11 mouse cellular contexts compared by ENCODE assay signal in the genomic region with DNA sequence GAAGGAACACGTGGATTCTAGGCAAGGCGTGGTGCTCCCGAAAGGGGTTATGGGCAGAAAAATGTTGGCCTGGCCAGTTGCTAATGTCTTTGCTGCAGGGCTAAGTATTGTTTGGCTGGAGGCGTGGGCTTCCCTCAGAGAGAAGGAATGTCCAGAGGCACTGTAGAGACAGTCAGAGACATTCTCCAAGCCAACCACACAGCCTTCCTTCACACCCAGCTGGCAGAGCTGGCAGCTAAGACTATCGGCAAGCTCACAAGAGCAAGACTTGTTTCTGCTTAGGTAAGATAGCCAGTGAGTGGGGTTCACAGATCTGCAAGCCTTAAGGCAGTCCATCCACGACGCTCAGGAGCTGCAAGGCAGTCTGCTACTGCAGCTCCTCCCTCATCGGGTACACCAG. TPM values are rescaled to one million over a fixed set of nuclear protein-coding genes. Genes with fewer than 3 reads are reported as not detected.
DNase-seq lines count a peak whose midpoint lies in the region; ATAC-seq and TF ChIP-seq lines count a peak whose summit lies in the region.
"Had no signal": no experiment of that assay in that cellular context is flagged by ENCODE, and none has a peak within 500 bp of the region (broad histone marks: within the 10 kb centered on the region; RNA-seq: fewer than 3 reads in every experiment).

No protein-coding gene starts in this region.

- peaks cover 31% of the 10 kb centered on the region; the same call in 1 of the 2 replicates for H3K36me3 ChIP-seq in heart, embryonic 10.5 days
- H3K36me3 ChIP-seq in stomach, embryonic 14.5 days (ENCODE audit: control insufficient read depth, insufficient read depth, low read length): peaks cover 6% of the 10 kb centered on the region; the same call in 1 of the 2 replicates
- no peaks in the 10 kb centered on the region for H3K36me3 ChIP-seq in stomach, postnatal 0 days (ENCODE audit: control insufficient read depth, insufficient read depth, low read length)
- H3K36me3 ChIP-seq in midbrain, embryonic 11.5 days (ENCODE audit: control insufficient read depth, insufficient read depth, low read length): no peaks in the 10 kb centered on the region

- no peaks in the 10 kb centered on the region for H3K9me3 ChIP-seq in heart, embryonic 10.5 days
- H3K9me3 ChIP-seq in stomach, embryonic 14.5 days (ENCODE audit: control insufficient read depth, low read depth, low read length): no peaks in the 10 kb centered on the region
- H3K9me3 ChIP-seq in stomach, postnatal 0 days (ENCODE audit: control insufficient read depth, low read length): no peaks in the 10 kb centered on the region
- H3K9me3 ChIP-seq in midbrain, embryonic 11.5 days (ENCODE audit: control insufficient read depth, low read length): no peaks in the 10 kb centered on the region

- TF ChIP-seq CTCF in stomach, postnatal 0 days (IDR thresholded peaks at IDR 0.05; ENCODE audit: low read depth): no peak
- TF ChIP-seq CTCF in cerebellum, adult 2 months (IDR thresholded peaks at IDR 0.05; ENCODE audit: borderline replicate concordance, insufficient read depth, low read depth, low read length): no peak

- no peak for DNase-seq in heart, embryonic 10.5 days (ENCODE audit: low spot score)
- no peak for DNase-seq in heart, postnatal 25 days (ENCODE audit: low spot score)
- no peak for DNase-seq in stomach, postnatal 0 days (ENCODE audit: low spot score)
- peak; percentile 76 for DNase-seq in liver
- DNase-seq in cerebellum, adult 9-10 months: no peak
- DNase-seq in cerebellum, adult 2 months: no peak
- no peak for DNase-seq in midbrain, embryonic 11.5 days (ENCODE audit: low spot score, missing footprints)
- DNase-seq: embryo, embryonic 11 days; kidney, postnatal 4 days; left cerebral cortex, postnatal 4 days had no signal

- TF ChIP-seq POLR2A in cerebellum, adult 2 months (IDR thresholded peaks at IDR 0.05; ENCODE audit: borderline replicate concordance, insufficient read depth, low read length): no peak

- H3K4me3 ChIP-seq in heart, embryonic 10.5 days: no peak overlapping the region
- no peak overlapping the region for H3K4me3 ChIP-seq in stomach, embryonic 14.5 days (ENCODE audit: low read depth, low read length)
- H3K4me3 ChIP-seq in stomach, postnatal 0 days (ENCODE audit: low read depth, low read length): no peak overlapping the region
- H3K4me3 ChIP-seq in cerebellum, adult 2 months (replicated peaks; ENCODE audit: insufficient read depth, low read depth, low read length): no peak overlapping the region
- no peak overlapping the region for H3K4me3 ChIP-seq in midbrain, embryonic 11.5 days (ENCODE audit: low read depth, low read length)

- peak; percentile 42; the same call in 1 of the 2 replicates for ATAC-seq in stomach, embryonic 14.5 days (ENCODE audit: insufficient number of reproducible peaks, insufficient read depth, low FRiP score, low read depth)
- no peak for ATAC-seq in stomach, postnatal 0 days (ENCODE audit: low FRiP score, low TSS enrichment)
- ATAC-seq in midbrain, embryonic 11.5 days (ENCODE audit: low FRiP score): no peak

- H3K27ac ChIP-seq in heart, embryonic 10.5 days: peak overlapping the region; percentile 50; the same call in 1 of the 2 replicates
- no peak overlapping the region for H3K27ac ChIP-seq in stomach, embryonic 14.5 days (ENCODE audit: low read length)
- H3K27ac ChIP-seq in stomach, postnatal 0 days (replicated peaks): no peak overlapping the region
- H3K27ac ChIP-seq in cerebellum, adult 2 months (ENCODE audit: insufficient read depth, low read length): no peak overlapping the region
- no peak overlapping the region for H3K27ac ChIP-seq in midbrain, embryonic 11.5 days (ENCODE audit: low read depth, low read length)

- no peaks in the 10 kb centered on the region for H3K27me3 ChIP-seq in heart, embryonic 10.5 days (ENCODE audit: insufficient read depth, poor library complexity, severe bottlenecking)
- H3K27me3 ChIP-seq in stomach, embryonic 14.5 days (ENCODE audit: control insufficient read depth, insufficient read depth, low read length): no peaks in the 10 kb centered on the region
- no peaks in the 10 kb centered on the region for H3K27me3 ChIP-seq in stomach, postnatal 0 days (ENCODE audit: control insufficient read depth, insufficient read depth, low read length)
- H3K27me3 ChIP-seq in cerebellum, adult 2 months (ENCODE audit: control insufficient read depth, insufficient read depth, low read length): no peaks in the 10 kb centered on the region
- no peaks in the 10 kb centered on the region for H3K27me3 ChIP-seq in midbrain, embryonic 11.5 days (ENCODE audit: control insufficient read depth, insufficient read depth, low read length)

- intact Hi-C loops in heart, postnatal 25 days (cut with DNase I): no loop called here

- TF ChIP-seq EP300 in stomach, postnatal 0 days (optimal IDR thresholded peaks at IDR 0.05): no peak

- no peak overlapping the region for H3K9ac ChIP-seq in stomach, embryonic 14.5 days (replicated peaks; ENCODE audit: low read depth, low read length)
- no peak overlapping the region for H3K9ac ChIP-seq in stomach, postnatal 0 days (ENCODE audit: low read length)
- H3K9ac ChIP-seq in midbrain, embryonic 11.5 days (ENCODE audit: low read length): no peak overlapping the region

- no peak overlapping the region for H3K4me2 ChIP-seq in stomach, embryonic 14.5 days (replicated peaks; ENCODE audit: low read depth, low read length)
- no peak overlapping the region for H3K4me2 ChIP-seq in stomach, postnatal 0 days (replicated peaks; ENCODE audit: low read depth)
- no peak overlapping the region for H3K4me2 ChIP-seq in midbrain, embryonic 11.5 days

- 69% methylated on average over 8 of the region's 8 CpGs for WGBS in heart, embryonic 10.5 days
- WGBS in stomach, embryonic 14.5 days: 77% methylated on average over 8 of the region's 8 CpGs
- 55% methylated on average over 8 of the region's 8 CpGs for WGBS in stomach, postnatal 0 days
- WGBS in cerebellum, adult 2 months: 67% methylated on average over 8 of the region's 8 CpGs
- WGBS in midbrain, embryonic 11.5 days: 86% methylated on average over 8 of the region's 8 CpGs

- peaks cover 86% of the 10 kb centered on the region for H3K4me1 ChIP-seq in heart, embryonic 10.5 days
- H3K4me1 ChIP-seq in stomach, embryonic 14.5 days (ENCODE audit: control insufficient read depth, insufficient read depth, low read length): peaks cover 3% of the 10 kb centered on the region; the same call in 1 of the 2 replicates
- peaks cover 13% of the 10 kb centered on the region for H3K4me1 ChIP-seq in stomach, postnatal 0 days (replicated peaks; ENCODE audit: control insufficient read depth, insufficient read depth)
- peaks cover 35% of the 10 kb centered on the region for H3K4me1 ChIP-seq in cerebellum, adult 2 months (ENCODE audit: control insufficient read depth, insufficient read depth, low read length)
- peaks cover 19% of the 10 kb centered on the region for H3K4me1 ChIP-seq in midbrain, embryonic 11.5 days (ENCODE audit: control insufficient read depth, insufficient read depth, low read length)

RNA-seq across cellular contexts. Expression of a gene that starts 16.4 kb away (rescaled TPM):
- 16.7 and 18.3 TPM in 2 replicates for polyA plus RNA-seq in heart, embryonic 10.5 days (2016; fragmentation: Nextera tagmentation; extraction: Ambion mirVana)
- total RNA-seq in heart, postnatal 25 days (2021): 10 to 100 TPM; 13.4 to 16.9 TPM
- 22.2 and 25.0 TPM in 2 replicates for polyA plus RNA-seq in stomach, embryonic 14.5 days (2014; fragmentation: Nextera tagmentation; extraction: Ambion mirVana)
- 5.0 and 5.3 TPM in 2 replicates for polyA plus RNA-seq in stomach, postnatal 0 days (2015; fragmentation: Nextera tagmentation; extraction: Ambion mirVana)
- polyA plus RNA-seq in cerebellum, adult 2 months (2012; rRNA removed): 15.0 and 16.7 TPM in 2 replicates
- polyA plus RNA-seq in midbrain, embryonic 11.5 days (2014; fragmentation: Nextera tagmentation; extraction: Ambion mirVana): 18.8 and 20.8 TPM in 2 replicates

RNA-seq across cellular contexts. Expression of a gene that starts 26.2 kb away (rescaled TPM):
- not detected in 2 replicates for polyA plus RNA-seq in heart, embryonic 10.5 days (2016; fragmentation: Nextera tagmentation; extraction: Ambion mirVana)
- not detected for total RNA-seq in heart, postnatal 25 days (2021)
- 0.16 and 0.17 TPM in 2 replicates for polyA plus RNA-seq in stomach, embryonic 14.5 days (2014; fragmentation: Nextera tagmentation; extraction: Ambion mirVana)
- polyA plus RNA-seq in stomach, postnatal 0 days (2015; fragmentation: Nextera tagmentation; extraction: Ambion mirVana): 0.15 and 0.24 TPM in 2 replicates
- polyA plus RNA-seq in cerebellum, adult 2 months (2012; rRNA removed): 51.3 and 63.2 TPM in 2 replicates
- polyA plus RNA-seq in midbrain, embryonic 11.5 days (2014; fragmentation: Nextera tagmentation; extraction: Ambion mirVana): not detected in 2 replicates
- total RNA-seq: left cerebral cortex, postnatal 4 days had no signal

Comparison
In these comparisons a context has a peak if more than half of its experiments do, and no peak if none do; other contexts are left out.
1. RNA of a gene that starts 26.2 kb away (polyA plus RNA-seq): 51.3 to 63.2 TPM in cerebellum, adult 2 months; 0.16 to 0.17 TPM in stomach, embryonic 14.5 days, 0.15 to 0.24 TPM in stomach, postnatal 0 days, not detected in heart, embryonic 10.5 days and not detected in midbrain, embryonic 11.5 days; every median in the first group is over 10 times any median in the second.